In the genomic region with DNA sequence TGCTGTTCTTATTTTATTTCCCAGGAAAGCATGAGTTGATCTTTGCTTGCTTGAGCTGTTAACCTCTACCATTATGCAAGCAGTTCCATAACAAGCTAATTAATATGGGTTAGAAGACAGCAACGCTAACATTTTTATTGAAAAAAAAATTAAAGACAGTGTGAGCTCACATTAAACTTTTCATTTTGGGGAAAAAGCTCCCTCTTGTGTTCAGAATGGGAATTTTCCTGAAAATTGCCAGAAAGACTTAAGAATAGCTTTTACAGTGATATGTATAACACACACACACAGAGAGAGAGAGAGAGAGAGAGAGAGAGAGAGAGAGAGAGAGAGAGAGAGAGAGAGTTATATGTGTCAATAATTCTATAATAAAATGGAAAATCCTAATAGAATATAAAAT, we compare ENCODE assay signal across 11 mouse cellular contexts. TPM values are rescaled to one million over a fixed set of nuclear protein-coding genes. Genes with fewer than 3 reads are reported as not detected.
A peak's percentile ranks its signal among the peaks of the same experiment; 100 is the strongest.
DNase-seq lines count a peak whose midpoint lies in the region; ATAC-seq and TF ChIP-seq lines count a peak whose summit lies in the region.
"Had no signal": no experiment of that assay in that cellular context is flagged by ENCODE, and none has a peak within 500 bp of the region (broad histone marks: within the 10 kb centered on the region; RNA-seq: fewer than 3 reads in every experiment).

No protein-coding gene starts in this region.

- TF ChIP-seq CTCF in left cerebral cortex, adult 2 months (IDR thresholded peaks at IDR 0.05): peak; percentile 64

- 16% methylated on average over 1 of the region's 1 CpGs for WGBS in forebrain, embryonic 14.5 days
- 26% methylated on average over 1 of the region's 1 CpGs for WGBS in forebrain, embryonic 10.5 days

- no peaks in the 10 kb centered on the region for H3K9me3 ChIP-seq in forebrain, embryonic 14.5 days (replicated peaks; ENCODE audit: control insufficient read depth, low read length)
- no peaks in the 10 kb centered on the region for H3K9me3 ChIP-seq in forebrain, embryonic 10.5 days
- H3K9me3 ChIP-seq: midbrain, embryonic 15.5 days had no signal

- H3K27ac ChIP-seq in forebrain, embryonic 14.5 days (ENCODE audit: low read depth, low read length): no peak overlapping the region
- no peak overlapping the region for H3K27ac ChIP-seq in forebrain, embryonic 10.5 days
- no peak overlapping the region for H3K27ac ChIP-seq in left cerebral cortex, adult 2 months
- H3K27ac ChIP-seq: midbrain, embryonic 15.5 days had no signal

- no peak for ATAC-seq in forebrain, embryonic 14.5 days
- ATAC-seq: midbrain, embryonic 15.5 days had no signal

- intact Hi-C loops in left cerebral cortex, adult 2 months (cut with DNase I): no loop called here

- peak; percentile 56 for DNase-seq in forebrain, embryonic 14.5 days (ENCODE audit: low spot score)
- no peak for DNase-seq in forebrain, embryonic 10.5 days (ENCODE audit: extremely low spot score, low spot score)
- DNase-seq in left cerebral cortex, adult 2 months (ENCODE audit: extremely low spot score in 1 of 2, low spot score in 2 of 2): peak in 1 of 2 experiments; percentile 7
- no peak for DNase-seq in left cerebral cortex, adult 11 months (ENCODE audit: low spot score)
- peak; percentile 12 for DNase-seq in 416B (ENCODE audit: low read depth)
- DNase-seq in c-Kit-positive CD71-negative TER-119-negative erythroid progenitor cells, embryonic 14.5 days (ENCODE audit: low read depth): peak; percentile 29
- DNase-seq in T-cell, adult 2 months (ENCODE audit: low spot score): no peak
- no peak for DNase-seq in spleen, adult 18-20 months

- no peak overlapping the region for H3K4me2 ChIP-seq in forebrain, embryonic 14.5 days (ENCODE audit: low read length)
- H3K4me2 ChIP-seq: midbrain, embryonic 15.5 days had no signal

- H3K36me3 ChIP-seq in forebrain, embryonic 14.5 days (ENCODE audit: control insufficient read depth, insufficient read depth, low read length): no peaks in the 10 kb centered on the region
- no peaks in the 10 kb centered on the region for H3K36me3 ChIP-seq in forebrain, embryonic 10.5 days (replicated peaks)
- H3K36me3 ChIP-seq: midbrain, embryonic 15.5 days had no signal

- H3K27me3 ChIP-seq in forebrain, embryonic 14.5 days (replicated peaks; ENCODE audit: control insufficient read depth, insufficient read depth, low read length): no peaks in the 10 kb centered on the region
- H3K27me3 ChIP-seq in forebrain, embryonic 10.5 days (ENCODE audit: poor library complexity, severe bottlenecking): peaks cover 23% of the 10 kb centered on the region
- H3K27me3 ChIP-seq: midbrain, embryonic 15.5 days had no signal

- H3K4me1 ChIP-seq in forebrain, embryonic 14.5 days (ENCODE audit: control insufficient read depth, insufficient read depth, low read length): no peaks in the 10 kb centered on the region
- no peaks in the 10 kb centered on the region for H3K4me1 ChIP-seq in forebrain, embryonic 10.5 days
- H3K4me1 ChIP-seq: midbrain, embryonic 15.5 days had no signal

- H3K9ac ChIP-seq in forebrain, embryonic 14.5 days (ENCODE audit: low read length): no peak overlapping the region
- H3K9ac ChIP-seq: midbrain, embryonic 15.5 days had no signal

- no peak overlapping the region for H3K4me3 ChIP-seq in forebrain, embryonic 14.5 days (ENCODE audit: low read depth, low read length)
- no peak overlapping the region for H3K4me3 ChIP-seq in forebrain, embryonic 10.5 days
- H3K4me3 ChIP-seq in left cerebral cortex, adult 2 months: no peak overlapping the region
- H3K4me3 ChIP-seq: midbrain, embryonic 15.5 days had no signal

RNA-seq across cellular contexts. Expression of gene Lhfpl1, which starts 50.3 kb away (rescaled TPM):
- 0.18 and 0.20 TPM in 2 replicates for polyA plus RNA-seq in forebrain, embryonic 14.5 days (2014; fragmentation: Nextera tagmentation; extraction: Ambion mirVana)
- 0.35 and 0.42 TPM in 2 replicates for polyA plus RNA-seq in forebrain, embryonic 10.5 days (2016; fragmentation: Nextera tagmentation; extraction: Ambion mirVana)
- under 1 TPM in 1 of 2 experiments, not detected in 1; 0.49 TPM for total RNA-seq in left cerebral cortex, adult 2 months (2021)
- total RNA-seq: heart, postnatal 14 days had no signal
- polyA plus RNA-seq: small intestine, adult 2 months had no signal

Comparison
In these comparisons a context has a peak if more than half of its experiments do, and no peak if none do; other contexts are left out.
1. DNase-seq: peak in forebrain, embryonic 14.5 days (single experiment), 416B (single experiment) and c-Kit-positive CD71-negative TER-119-negative erythroid progenitor cells, embryonic 14.5 days (single experiment); none in forebrain, embryonic 10.5 days (single experiment), left cerebral cortex, adult 11 months (single experiment), T-cell, adult 2 months (single experiment) and spleen, adult 18-20 months (0 of 2).